Mouse (Mus musculus) liver, embryonic 14.5 days (tissue): ENCODE results near the gene Ttpal.

Source experiments
- CTCF ChIP-seq: IDR thresholded peaks from 2 replicates; pipeline ENCODE4 v1.5.1; 2016; ENCODE audit warnings: antibody characterized with exemption, low read depth, control low read depth
- EP300 ChIP-seq: IDR thresholded peaks from 2 replicates; pipeline ENCODE4 v1.6.1; 2016; ENCODE audit warnings: antibody characterized with exemption, low read depth

DNA sequence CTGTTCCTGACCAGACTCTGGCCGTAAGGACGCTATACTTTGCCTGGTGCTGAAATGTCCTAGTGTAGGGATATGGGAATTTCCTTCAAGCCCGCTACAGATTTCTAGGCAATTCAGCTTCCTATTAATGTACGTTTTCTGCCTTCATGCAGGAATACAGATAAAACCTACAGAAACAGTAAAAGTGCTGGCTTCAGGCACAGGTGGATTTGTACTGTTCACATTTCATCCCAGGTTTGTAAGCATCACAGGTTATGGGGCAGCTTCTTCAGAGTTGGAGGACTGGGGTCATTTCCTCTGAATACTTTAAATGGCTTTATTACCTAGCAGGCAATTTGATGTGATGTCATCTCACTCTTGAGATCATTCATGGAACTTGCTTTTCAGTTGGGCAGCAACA, 15.8 kb downstream of the Ttpal start:
- TF ChIP-seq CTCF (no peak), EP300 (no peak)
